Comparison of ENCODE assay signal across 17 mouse cellular contexts in the genomic region with DNA sequence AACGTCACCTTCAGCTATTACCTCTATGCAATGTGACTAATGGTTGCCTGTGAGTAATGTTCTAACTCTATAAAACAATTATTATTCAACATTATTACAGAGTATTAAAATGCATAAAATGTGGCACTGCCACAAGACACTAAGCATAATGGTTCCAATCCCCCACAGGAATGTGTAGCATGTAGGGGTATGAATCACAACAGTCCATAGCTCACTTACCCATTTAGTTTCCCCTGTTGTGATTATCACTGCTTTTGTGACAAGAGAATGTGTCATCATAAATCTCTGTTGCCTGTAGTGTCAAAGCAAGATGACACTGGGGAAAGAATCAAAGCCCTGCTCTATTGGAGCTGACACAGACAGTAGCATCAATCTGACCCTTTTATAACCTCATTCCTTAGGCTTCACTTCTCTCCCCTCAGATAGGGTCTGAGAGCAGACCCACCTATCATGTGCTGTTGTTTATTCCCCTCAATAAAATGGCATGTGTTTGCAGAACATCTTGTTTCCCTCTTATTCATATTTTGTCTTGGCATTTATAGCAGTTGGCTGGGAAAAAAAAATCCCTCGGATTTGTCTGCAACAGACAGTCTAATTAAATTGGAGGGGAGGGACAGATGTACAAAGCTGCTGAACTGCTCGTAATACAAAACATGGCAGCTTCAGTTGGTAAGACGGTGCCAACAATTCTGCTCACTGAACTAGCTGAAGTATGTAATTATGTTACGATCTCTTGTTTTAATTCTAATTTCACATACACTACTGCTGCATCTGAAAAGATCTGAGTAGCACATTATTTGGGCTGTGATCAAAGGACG.
DNase-seq lines count a peak whose midpoint lies in the region; ATAC-seq and TF ChIP-seq lines count a peak whose summit lies in the region.
"Had no signal": no experiment of that assay in that cellular context is flagged by ENCODE, and none has a peak within 500 bp of the region (broad histone marks: within the 10 kb centered on the region; RNA-seq: fewer than 3 reads in every experiment).

No protein-coding gene starts in this region.

- no peak for TF ChIP-seq EP300 in stomach, postnatal 0 days (optimal IDR thresholded peaks at IDR 0.05)

- ATAC-seq in neural tube, embryonic 11.5 days (ENCODE audit: insufficient read depth, low FRiP score, low TSS enrichment): 0 out of 2 replicates have a peak, but pooled peaks have one; percentile 32
- ATAC-seq in midbrain, embryonic 15.5 days (replicated peaks): peak; percentile 80; the same call in 1 of the 2 replicates
- no peak for ATAC-seq in stomach, postnatal 0 days (ENCODE audit: low FRiP score, low TSS enrichment)

- no peak overlapping the region for H3K4me3 ChIP-seq in neural tube, embryonic 11.5 days (ENCODE audit: low read depth, low read length)
- no peak overlapping the region for H3K4me3 ChIP-seq in midbrain, embryonic 15.5 days
- H3K4me3 ChIP-seq in stomach, postnatal 0 days (ENCODE audit: low read depth, low read length): no peak overlapping the region
- H3K4me3 ChIP-seq: embryonic facial prominence, embryonic 13.5 days; heart, embryonic 13.5 days; kidney, embryonic 15.5 days; left cerebral cortex, adult 2 months; limb, embryonic 12.5 days had no signal

- H3K9ac ChIP-seq in neural tube, embryonic 11.5 days (ENCODE audit: low read length): no peak overlapping the region
- no peak overlapping the region for H3K9ac ChIP-seq in midbrain, embryonic 15.5 days
- no peak overlapping the region for H3K9ac ChIP-seq in stomach, postnatal 0 days (ENCODE audit: low read length)
- H3K9ac ChIP-seq: embryonic facial prominence, embryonic 13.5 days; heart, embryonic 13.5 days; kidney, embryonic 15.5 days; limb, embryonic 12.5 days had no signal

- H3K36me3 ChIP-seq in neural tube, embryonic 11.5 days (ENCODE audit: control insufficient read depth, insufficient read depth, low read length): no peaks in the 10 kb centered on the region
- no peaks in the 10 kb centered on the region for H3K36me3 ChIP-seq in midbrain, embryonic 15.5 days (replicated peaks)
- H3K36me3 ChIP-seq in stomach, postnatal 0 days (ENCODE audit: control insufficient read depth, insufficient read depth, low read length): no peaks in the 10 kb centered on the region
- H3K36me3 ChIP-seq: embryonic facial prominence, embryonic 13.5 days; heart, embryonic 13.5 days; kidney, embryonic 15.5 days; limb, embryonic 12.5 days had no signal

- no peaks in the 10 kb centered on the region for H3K9me3 ChIP-seq in neural tube, embryonic 11.5 days (ENCODE audit: control insufficient read depth, low read length)
- no peaks in the 10 kb centered on the region for H3K9me3 ChIP-seq in midbrain, embryonic 15.5 days
- H3K9me3 ChIP-seq in stomach, postnatal 0 days (ENCODE audit: control insufficient read depth, low read length): no peaks in the 10 kb centered on the region
- H3K9me3 ChIP-seq: embryonic facial prominence, embryonic 13.5 days; heart, embryonic 13.5 days; kidney, embryonic 15.5 days; limb, embryonic 12.5 days had no signal

- no peaks in the 10 kb centered on the region for H3K4me1 ChIP-seq in neural tube, embryonic 11.5 days (ENCODE audit: control insufficient read depth, insufficient read depth, low read length)
- peaks cover 7% of the 10 kb centered on the region; the same call in 1 of the 2 replicates for H3K4me1 ChIP-seq in midbrain, embryonic 15.5 days
- no peaks in the 10 kb centered on the region for H3K4me1 ChIP-seq in stomach, postnatal 0 days (replicated peaks; ENCODE audit: control insufficient read depth, insufficient read depth)
- H3K4me1 ChIP-seq: embryonic facial prominence, embryonic 13.5 days; heart, embryonic 13.5 days; kidney, embryonic 15.5 days; limb, embryonic 12.5 days had no signal

- H3K27ac ChIP-seq in neural tube, embryonic 11.5 days (ENCODE audit: low read depth, low read length): no peak overlapping the region
- peak overlapping the region; percentile 3; the same call in 1 of the 2 replicates for H3K27ac ChIP-seq in midbrain, embryonic 15.5 days
- no peak overlapping the region for H3K27ac ChIP-seq in stomach, postnatal 0 days (replicated peaks)
- H3K27ac ChIP-seq: embryonic facial prominence, embryonic 13.5 days; heart, embryonic 13.5 days; kidney, embryonic 15.5 days; left cerebral cortex, adult 2 months; limb, embryonic 12.5 days had no signal

- no peak for TF ChIP-seq CTCF in stomach, postnatal 0 days (IDR thresholded peaks at IDR 0.05; ENCODE audit: low read depth)

- no peak overlapping the region for H3K4me2 ChIP-seq in neural tube, embryonic 11.5 days (ENCODE audit: low read depth)
- no peak overlapping the region for H3K4me2 ChIP-seq in midbrain, embryonic 15.5 days
- H3K4me2 ChIP-seq in stomach, postnatal 0 days (replicated peaks; ENCODE audit: low read depth): no peak overlapping the region
- H3K4me2 ChIP-seq: embryonic facial prominence, embryonic 13.5 days; heart, embryonic 13.5 days; kidney, embryonic 15.5 days; limb, embryonic 12.5 days had no signal

- peak; percentile 10 to 18 for DNase-seq in cerebellum, postnatal 10 days
- DNase-seq in cerebellum, adult 9-10 months: no peak
- no peak for DNase-seq in neural tube, embryonic 11.5 days (ENCODE audit: low spot score)
- DNase-seq in neural tube, embryonic 10.5 days (ENCODE audit: extremely low spot score, low spot score): no peak
- DNase-seq in telencephalon, adult 2 months (ENCODE audit: low read depth, low spot score): peak; percentile 59
- no peak for DNase-seq in stomach, postnatal 0 days (ENCODE audit: low spot score)
- no peak for DNase-seq in adrenal gland, adult 8-10 months
- DNase-seq: cerebellum, postnatal 25 days; lung, postnatal 4 days; spleen, adult 18-20 months had no signal

- 70% methylated on average over 6 of the region's 6 CpGs for WGBS in neural tube, embryonic 11.5 days
- 46% methylated on average over 6 of the region's 6 CpGs for WGBS in midbrain, embryonic 15.5 days
- 67% methylated on average over 6 of the region's 6 CpGs for WGBS in stomach, postnatal 0 days

- no peaks in the 10 kb centered on the region for H3K27me3 ChIP-seq in neural tube, embryonic 11.5 days (ENCODE audit: control insufficient read depth, insufficient read depth, low read length)
- H3K27me3 ChIP-seq in midbrain, embryonic 15.5 days (replicated peaks): no peaks in the 10 kb centered on the region
- no peaks in the 10 kb centered on the region for H3K27me3 ChIP-seq in stomach, postnatal 0 days (ENCODE audit: control insufficient read depth, insufficient read depth, low read length)
- H3K27me3 ChIP-seq: CH12.LX; embryonic facial prominence, embryonic 13.5 days; heart, embryonic 13.5 days; kidney, embryonic 15.5 days; limb, embryonic 12.5 days had no signal

Comparison
In these comparisons a context has a peak if more than half of its experiments do, and no peak if none do; other contexts are left out.
1. DNase-seq: peak in cerebellum, postnatal 10 days (2 of 2) and telencephalon, adult 2 months (single experiment); none in cerebellum, adult 9-10 months (single experiment), neural tube, embryonic 11.5 days (single experiment), neural tube, embryonic 10.5 days (single experiment), stomach, postnatal 0 days (single experiment) and adrenal gland, adult 8-10 months (single experiment).